In the genomic region with DNA sequence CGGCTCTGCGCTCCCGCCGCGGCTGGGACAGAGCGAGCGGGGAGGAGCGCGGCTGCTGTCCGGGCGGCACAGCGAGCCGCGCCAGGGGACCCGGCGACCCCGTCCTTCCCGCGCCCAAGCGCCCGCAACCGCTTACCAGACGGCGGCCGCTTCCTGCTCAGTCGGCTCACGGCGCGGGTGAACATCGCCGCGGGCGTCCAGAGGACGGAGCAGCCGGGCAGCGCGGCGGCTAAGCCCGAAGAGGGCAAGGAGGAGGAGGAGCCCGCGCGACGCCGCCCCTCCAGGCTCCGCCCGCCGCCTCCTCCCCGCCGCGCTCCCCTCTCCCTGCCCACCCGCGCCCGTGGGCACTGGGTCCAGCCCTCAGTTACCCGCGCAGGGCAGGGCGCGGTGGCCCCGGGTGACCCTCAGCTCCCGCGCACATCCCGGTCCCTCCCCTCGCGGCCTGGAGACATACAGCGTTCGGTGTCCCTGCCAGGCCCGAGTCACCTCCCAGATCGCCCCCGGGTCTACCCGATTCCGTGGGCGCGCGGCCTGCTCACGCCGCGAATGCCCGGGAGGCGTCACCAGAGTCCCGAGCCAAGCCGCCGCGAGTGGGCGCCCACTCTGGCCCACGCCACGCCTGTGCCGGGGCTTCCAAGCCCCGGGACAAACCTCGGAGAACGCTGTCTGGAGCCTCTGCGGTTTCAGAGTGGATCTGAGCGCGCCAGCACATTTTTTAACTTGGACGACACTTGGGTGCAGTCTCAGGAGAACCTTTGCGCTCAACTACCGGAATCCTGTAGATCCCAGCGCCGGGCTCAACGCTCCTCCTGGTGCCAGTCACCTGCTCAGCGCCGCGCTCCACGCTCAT, we compare ENCODE assay signal across 8 mouse cellular contexts. TPM values are rescaled to one million over a fixed set of nuclear protein-coding genes. Genes with fewer than 3 reads are reported as not detected.
DNase-seq lines count a peak whose midpoint lies in the region; ATAC-seq and TF ChIP-seq lines count a peak whose summit lies in the region.

Rgs10 (minus strand) TSS at position 829 of the 850 bp plus-strand sequence.

- H3K4me3 ChIP-seq in ES-Bruce4 (ENCODE audit: low read depth, low read length): peak within 1 kb of the TSS; percentile 81
- peak within 1 kb of the TSS; percentile 70 for H3K4me3 ChIP-seq in forebrain, postnatal 0 days (ENCODE audit: low read depth, low read length)
- H3K4me3 ChIP-seq in lung, postnatal 0 days (ENCODE audit: low read depth, low read length): peak within 1 kb of the TSS; percentile 76

- H3K4me2 ChIP-seq in forebrain, postnatal 0 days (ENCODE audit: low read depth): peak within 1 kb of the TSS; percentile 94
- peak within 1 kb of the TSS; percentile 96 for H3K4me2 ChIP-seq in lung, postnatal 0 days (replicated peaks; ENCODE audit: low read depth, low read length)

- H3K9ac ChIP-seq in ES-Bruce4 (ENCODE audit: low read depth, poor library complexity, severe bottlenecking): peak within 1 kb of the TSS; percentile 78
- H3K9ac ChIP-seq in forebrain, postnatal 0 days: peak within 1 kb of the TSS; percentile 56
- peak within 1 kb of the TSS; percentile 54 for H3K9ac ChIP-seq in lung, postnatal 0 days (replicated peaks; ENCODE audit: low read depth)

- TF ChIP-seq CTCF in ES-Bruce4 (IDR thresholded peaks at IDR 0.05; ENCODE audit: low read depth, low read length): no peak
- TF ChIP-seq CTCF in forebrain, postnatal 0 days (IDR thresholded peaks at IDR 0.05; ENCODE audit: low read depth): no peak
- no peak; the same call in 1 of the 2 replicates for TF ChIP-seq CTCF in lung, postnatal 0 days (IDR thresholded peaks at IDR 0.05)

- peak; percentile 38 for DNase-seq in c-Kit-negative CD71-positive TER-119-positive erythroid progenitor cells, embryonic 14.5 days (ENCODE audit: low read depth, low spot score)
- DNase-seq in forebrain, postnatal 0 days: peak; percentile 57
- DNase-seq in heart, postnatal 4 days: peak; percentile 66
- peak in 1 of 2 experiments; percentile 18 for DNase-seq in layer of hippocampus, adult 8-10 months (ENCODE audit: low spot score in 2 of 2)
- peak; percentile 83 for DNase-seq in lung, postnatal 0 days (ENCODE audit: low spot score)
- DNase-seq in ovary, postnatal 10 days (ENCODE audit: low spot score): peak; percentile 45
- peak; percentile 75 to 80 for DNase-seq in thymus, postnatal 36 days

- no peaks in the 10 kb centered on the region for H3K36me3 ChIP-seq in ES-Bruce4 (ENCODE audit: control insufficient read depth, insufficient read depth, low read length, poor library complexity, severe bottlenecking)
- H3K36me3 ChIP-seq in forebrain, postnatal 0 days (ENCODE audit: insufficient read depth): no peaks in the 10 kb centered on the region
- no peaks in the 10 kb centered on the region for H3K36me3 ChIP-seq in lung, postnatal 0 days (ENCODE audit: insufficient read depth, low read length)

- TF ChIP-seq EP300 in ES-Bruce4 (IDR thresholded peaks at IDR 0.05; ENCODE audit: insufficient read depth, low read depth, low read length): no peak
- no peak for TF ChIP-seq EP300 in lung, postnatal 0 days (IDR thresholded peaks at IDR 0.05)

- no peak within 1 kb of the TSS for H3K27ac ChIP-seq in ES-Bruce4 (ENCODE audit: insufficient read depth, low read length)
- no peak within 1 kb of the TSS for H3K27ac ChIP-seq in forebrain, postnatal 0 days (ENCODE audit: low read depth, low read length)
- H3K27ac ChIP-seq in lung, postnatal 0 days (ENCODE audit: low read length): peak within 1 kb of the TSS; percentile 26; the same call in 1 of the 2 replicates

- H3K27me3 ChIP-seq in ES-Bruce4 (ENCODE audit: control insufficient read depth, insufficient read depth, low read length, poor library complexity, severe bottlenecking): peaks cover 14% of the 10 kb centered on the region
- peaks cover 40% of the 10 kb centered on the region for H3K27me3 ChIP-seq in forebrain, postnatal 0 days (ENCODE audit: insufficient read depth, low read length)
- H3K27me3 ChIP-seq in lung, postnatal 0 days (replicated peaks; ENCODE audit: insufficient read depth, low read length): peaks cover 8% of the 10 kb centered on the region; the same call in 1 of the 2 replicates

- H3K4me1 ChIP-seq in ES-Bruce4 (ENCODE audit: control insufficient read depth, insufficient read depth, low read length): no peaks in the 10 kb centered on the region
- 0 out of 2 replicates have a peak, but pooled peaks cover 3% of the 10 kb centered on the region for H3K4me1 ChIP-seq in forebrain, postnatal 0 days (ENCODE audit: insufficient read depth)
- H3K4me1 ChIP-seq in lung, postnatal 0 days (ENCODE audit: insufficient read depth, low read depth, low read length): peaks cover 8% of the 10 kb centered on the region

- no peaks in the 10 kb centered on the region for H3K9me3 ChIP-seq in ES-Bruce4 (replicated peaks; ENCODE audit: control insufficient read depth, insufficient read depth, low read length, poor library complexity, severe bottlenecking)
- no peaks in the 10 kb centered on the region for H3K9me3 ChIP-seq in forebrain, postnatal 0 days (ENCODE audit: low read length)
- H3K9me3 ChIP-seq in lung, postnatal 0 days (ENCODE audit: low read length): no peaks in the 10 kb centered on the region

- TF ChIP-seq POLR2A in ES-Bruce4 (IDR thresholded peaks at IDR 0.05; ENCODE audit: insufficient read depth, low read length): no peak

- 3% methylated on average over 75 of the region's 102 CpGs for WGBS in forebrain, postnatal 0 days
- under 1% methylated on average over 60 of the region's 102 CpGs for WGBS in lung, postnatal 0 days

- peak; percentile 73 for ATAC-seq in forebrain, postnatal 0 days
- peak; percentile 91 for ATAC-seq in lung, postnatal 0 days

RNA-seq across cellular contexts. Expression of gene Rgs10, which starts in this region (rescaled TPM):
- 6.0 and 6.3 TPM in 2 replicates for polyA plus RNA-seq in ES-Bruce4 (2011; ENCODE audit: insufficient read depth, insufficient read length, low read depth, missing spikeins)
- 53.2 and 54.5 TPM in 2 replicates for total RNA-seq in forebrain, postnatal 0 days (2014; rRNA removed)
- polyA plus RNA-seq in forebrain, postnatal 0 days (2015; fragmentation: Nextera tagmentation; extraction: Ambion mirVana): 51.7 and 64.2 TPM in 2 replicates
- total RNA-seq in heart, postnatal 4 days (2021): 1 to 10 TPM; 8.4 to 9.5 TPM
- total RNA-seq in layer of hippocampus, adult 8-10 months (2022): 10 to 100 TPM; 41.3 to 80.9 (median 59.9) TPM
- polyA plus RNA-seq in lung, postnatal 0 days (2015; fragmentation: Nextera tagmentation; extraction: Ambion mirVana): 38.7 and 43.1 TPM in 2 replicates
